Mouse (Mus musculus) ES-E14 (cell line): ENCODE measurements around the gene Fmo2.

Source experiments
- HCFC1 ChIP-seq: IDR thresholded peaks from 2 replicates; pipeline ENCODE4 v1.6.1; 2012; ENCODE audit warnings: low read length, inconsistent platforms, borderline replicate concordance; ENCODE audit not compliant: insufficient read depth
- MAFK ChIP-seq: IDR thresholded peaks from 2 replicates; pipeline ENCODE4 v1.6.1; 2014; ENCODE audit warnings: mild to moderate bottlenecking, low read depth, low read length, inconsistent platforms; ENCODE audit not compliant: insufficient read depth
- ZC3H11A ChIP-seq: IDR thresholded peaks from 2 replicates; pipeline ENCODE4 v1.6.1; 2012; ENCODE audit warnings: low read depth, mild to moderate bottlenecking, inconsistent platforms, low read length, borderline replicate concordance
- ZNF384 ChIP-seq: IDR thresholded peaks from 2 replicates; pipeline ENCODE4 v1.6.1; 2012; ENCODE audit warnings: low read depth, low read length, inconsistent platforms

DNA sequence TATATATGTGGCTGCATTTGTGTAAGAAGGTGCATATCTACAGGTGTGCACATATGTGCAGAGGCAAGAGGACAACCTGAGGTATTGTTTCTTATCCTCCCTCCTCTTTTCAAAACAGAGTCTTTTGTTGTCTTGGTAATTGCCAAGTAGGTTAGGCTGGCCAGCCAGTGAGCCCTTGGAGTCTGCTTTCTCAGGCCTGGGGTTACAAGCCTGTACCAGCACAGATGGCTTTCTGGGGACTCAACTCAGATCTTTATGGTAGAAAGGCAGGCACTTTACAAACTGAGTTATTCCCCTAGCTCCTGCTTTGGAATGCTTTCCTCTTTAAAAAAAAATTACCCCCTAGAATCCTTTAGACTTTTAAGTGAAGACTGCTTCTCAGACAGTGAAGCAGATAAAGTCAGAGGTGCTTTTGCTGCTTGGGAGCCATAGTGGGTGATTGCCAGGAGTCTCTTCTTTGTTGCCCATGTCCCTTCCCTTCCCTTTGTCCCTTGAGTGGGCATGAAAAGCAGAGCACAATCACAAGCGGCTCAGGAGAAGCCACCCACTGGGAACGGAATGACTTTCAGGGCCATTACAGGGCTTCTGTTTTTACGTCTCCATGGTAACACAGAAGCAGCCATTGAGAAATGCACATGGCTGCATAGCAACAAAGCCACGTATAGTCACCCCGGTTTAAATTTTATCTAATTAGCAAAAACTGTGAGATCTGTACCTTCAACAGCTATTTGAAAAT is 66.5 kb downstream of the Fmo2 start:
- TF ChIP-seq ZNF384, result no peak
- no peak for TF ChIP-seq ZC3H11A
- no peak for TF ChIP-seq HCFC1
- TF ChIP-seq MAFK, result no peak
